Mouse (Mus musculus) intestine, embryonic 14.5 days (tissue): ENCODE data around the gene Atg7. TPM values are rescaled to one million over a fixed set of nuclear protein-coding genes. Genes with fewer than 3 reads are reported as not detected.

Source experiments
- ATAC-seq: fragments of 200-750 bp; cut with Nextera tagmentation; replicated peaks from 2 replicates; pipeline ENCODE4 v1.8.0; 2017; ENCODE audit warnings: low read depth, moderate number of reproducible peaks, moderate TSS enrichment, moderate library complexity; ENCODE audit not compliant: low FRiP score, low TSS enrichment
- DNase-seq: peaks from one replicate; pipeline ENCODE4 v3.0.0-alpha.2; 2018; ENCODE audit warnings: low spot score
- H3K27ac ChIP-seq: fragments of 300-500 bp; sonication (generic); 2 replicates; pipeline ENCODE4 v1.5.1; 2014; ENCODE audit warnings: low read depth, mild to moderate bottlenecking, control low read depth
- H3K27me3 ChIP-seq: fragments of 300-500 bp; sonication (generic); replicated peaks from 2 replicates; pipeline ENCODE4 v1.6.1; 2014; ENCODE audit warnings: low read length, control low read depth; ENCODE audit not compliant: control insufficient read depth, insufficient read depth
- H3K36me3 ChIP-seq: fragments of 300-500 bp; sonication (generic); 2 replicates; pipeline ENCODE4 v1.6.1; 2014; ENCODE audit warnings: low read length, control low read depth; ENCODE audit not compliant: control insufficient read depth, insufficient read depth
- H3K4me1 ChIP-seq: fragments of 300-500 bp; sonication (generic); replicated peaks from 2 replicates; pipeline ENCODE4 v1.6.1; 2014; ENCODE audit warnings: low read length, control low read depth, mixed read lengths; ENCODE audit not compliant: control insufficient read depth, insufficient read depth
- H3K4me2 ChIP-seq: fragments of 300-500 bp; sonication (generic); 2 replicates; pipeline ENCODE4 v1.6.1; 2014; ENCODE audit warnings: low read length
- H3K4me3 ChIP-seq: fragments of 300-500 bp; sonication (generic); 2 replicates; pipeline ENCODE4 v1.5.1; 2014; ENCODE audit warnings: low read depth, low read length, control low read depth, mixed read lengths
- H3K9ac ChIP-seq: fragments of 300-500 bp; sonication (generic); 2 replicates; pipeline ENCODE4 v1.6.1; 2014; ENCODE audit warnings: mild to moderate bottlenecking, low read length
- H3K9me3 ChIP-seq: fragments of 300-500 bp; sonication (generic); 2 replicates; pipeline ENCODE4 v1.6.1; 2016; ENCODE audit warnings: low read length, control low read depth; ENCODE audit not compliant: control insufficient read depth
- WGBS: fragments of 180-500 bp; shearing (Covaris S2); extraction: QIAGEN DNeasy Blood & Tissue Kit; methylation state at CpG from one replicate; pipeline ENCODE4 v1.1.7; 2014; 5-methylcytosine and 5-hydroxymethylcytosine counted together
- polyA plus RNA-seq: library from polyadenylated mRNA; unstranded; fragments of >200 nt; fragmentation: Nextera tagmentation; extraction: Ambion mirVana; gene quantifications from 2 replicates; pipeline ENCODE4 v1.2.1, GENCODE M21; 2014

Gene Atg7
- polyA plus RNA-seq, 1 experiment from 2014 or later = 22.8 TPM

DNA sequence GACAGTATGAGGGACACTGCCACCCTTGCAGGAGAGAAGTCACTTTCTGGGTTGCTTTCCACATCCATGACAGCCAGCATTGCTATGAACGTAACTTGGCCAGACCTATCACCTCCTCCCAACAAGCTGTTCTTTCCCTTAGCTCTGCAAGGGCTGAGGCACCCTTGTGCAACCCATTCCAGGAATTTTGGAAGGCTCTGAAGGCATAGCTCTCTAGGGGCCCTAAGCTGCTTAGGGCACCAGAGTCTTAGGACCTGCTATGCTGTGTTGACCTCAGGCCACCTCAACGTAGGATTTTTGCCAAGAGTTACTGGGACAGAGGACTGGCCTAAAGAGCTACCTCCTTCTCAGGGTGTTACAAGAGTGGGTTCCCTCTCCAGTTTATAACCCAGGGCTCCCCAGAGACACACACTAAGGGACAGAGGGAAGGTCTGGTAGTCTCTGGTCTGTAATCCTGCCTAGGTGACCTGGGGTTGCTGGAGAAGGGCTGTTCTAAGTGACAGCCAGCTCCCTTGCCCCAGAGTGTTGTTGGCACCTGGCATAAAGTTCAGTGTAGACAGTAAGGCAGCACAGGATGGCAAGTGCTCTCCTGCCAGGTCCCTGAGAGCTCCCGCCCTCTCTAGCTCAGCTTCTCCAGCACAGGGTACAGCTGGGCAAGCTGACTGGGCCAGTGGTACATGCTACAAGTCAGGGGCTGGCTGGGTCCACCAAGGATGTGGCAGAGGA, 215.3 kb downstream of the Atg7 start:
- WGBS = 80% methylated on average over 3 of the region's 3 CpGs
- Histone ChIP-seq H3K4me3 (no peak overlapping the region), H3K9me3 (no peaks in the 10 kb centered on the region), H3K27ac (no peak overlapping the region), H3K4me1 (peaks cover 19% of the 10 kb centered on the region), H3K36me3 (peaks cover 44% of the 10 kb centered on the region), H3K4me2 (no peak overlapping the region), H3K27me3 (no peaks in the 10 kb centered on the region), H3K9ac (no peak overlapping the region)
- no peak for ATAC-seq
- no peak for DNase-seq

DNA sequence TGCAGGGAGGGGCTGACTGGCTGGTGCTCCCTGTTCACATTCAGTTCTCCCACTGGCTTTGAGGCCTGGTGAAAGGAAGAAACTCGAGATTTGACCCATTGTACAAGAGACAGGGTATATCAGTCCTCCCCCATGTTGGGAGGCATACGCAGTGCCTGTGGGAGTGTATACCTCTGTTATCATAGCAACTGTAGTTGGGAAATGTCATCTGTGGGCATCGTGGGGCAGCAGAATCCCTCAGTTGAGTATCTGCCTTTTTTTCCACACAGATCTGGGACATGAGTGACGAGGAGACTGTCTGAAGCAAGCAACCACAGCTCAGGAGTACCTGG, 215.8 kb downstream of the Atg7 start:
- Histone ChIP-seq H3K9me3 (no peaks in the 10 kb centered on the region), H3K9ac (no peak overlapping the region), H3K36me3 (peaks cover 49% of the 10 kb centered on the region), H3K27ac (no peak overlapping the region), H3K4me1 (peaks cover 19% of the 10 kb centered on the region), H3K27me3 (no peaks in the 10 kb centered on the region), H3K4me3 (no peak overlapping the region), H3K4me2 (no peak overlapping the region)
- 80% methylated on average over 4 of the region's 4 CpGs for WGBS
- DNase-seq (no peak), ATAC-seq (no peak)

DNA sequence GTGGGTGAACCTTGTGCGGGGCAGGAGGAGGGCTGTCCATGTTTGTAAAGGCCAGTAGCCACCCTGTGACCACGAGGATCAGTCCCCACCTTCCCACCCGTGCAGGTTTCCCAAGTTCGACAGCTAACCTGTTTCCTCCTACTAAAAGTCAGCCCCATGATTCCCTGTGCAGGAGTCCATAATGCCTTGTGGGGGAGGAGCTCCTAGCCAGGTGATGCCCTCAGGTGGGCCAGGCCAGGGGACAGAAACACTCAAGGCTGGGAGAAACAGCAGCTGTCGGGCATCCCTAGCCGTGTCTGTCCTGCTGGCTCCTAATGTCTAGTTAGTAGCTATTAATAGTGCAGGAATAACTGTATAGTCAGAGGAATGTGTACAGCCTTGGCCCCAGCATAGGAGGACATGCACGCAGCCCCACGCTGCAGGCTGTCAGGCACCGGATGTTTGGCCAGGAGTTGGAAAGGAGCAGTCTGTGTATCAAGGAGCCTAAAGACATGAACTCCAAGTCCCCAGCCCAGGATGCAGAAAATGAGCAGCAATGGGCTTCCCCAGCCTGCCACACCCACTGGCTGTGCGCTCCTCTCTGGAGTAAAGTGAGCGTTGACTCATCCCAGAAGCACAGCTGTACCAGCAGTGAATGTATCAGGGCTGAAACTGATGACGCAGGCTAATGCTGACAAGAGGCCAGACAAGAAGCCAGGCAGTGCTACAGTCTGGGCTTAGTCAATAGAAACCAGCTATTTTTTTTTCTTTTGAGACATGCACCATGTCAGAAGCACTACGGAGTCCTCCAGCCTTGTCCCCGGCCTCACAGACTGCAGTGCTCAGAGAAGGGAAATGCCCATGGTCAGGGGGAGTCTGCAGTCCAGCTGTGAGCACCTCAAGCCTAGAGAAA, 218.0 kb downstream of the Atg7 start:
- Histone ChIP-seq H3K9me3 (no peaks in the 10 kb centered on the region), H3K4me3 (no peak overlapping the region), H3K27ac (peak overlapping the region; percentile 27; the same call in 1 of the 2 replicates), H3K9ac (no peak overlapping the region), H3K27me3 (no peaks in the 10 kb centered on the region), H3K36me3 (peaks cover 54% of the 10 kb centered on the region), H3K4me1 (peaks cover 3% of the 10 kb centered on the region), H3K4me2 (no peak overlapping the region)
- 74% methylated on average over 14 of the region's 14 CpGs for WGBS
- DNase-seq (no peak), ATAC-seq (no peak)

DNA sequence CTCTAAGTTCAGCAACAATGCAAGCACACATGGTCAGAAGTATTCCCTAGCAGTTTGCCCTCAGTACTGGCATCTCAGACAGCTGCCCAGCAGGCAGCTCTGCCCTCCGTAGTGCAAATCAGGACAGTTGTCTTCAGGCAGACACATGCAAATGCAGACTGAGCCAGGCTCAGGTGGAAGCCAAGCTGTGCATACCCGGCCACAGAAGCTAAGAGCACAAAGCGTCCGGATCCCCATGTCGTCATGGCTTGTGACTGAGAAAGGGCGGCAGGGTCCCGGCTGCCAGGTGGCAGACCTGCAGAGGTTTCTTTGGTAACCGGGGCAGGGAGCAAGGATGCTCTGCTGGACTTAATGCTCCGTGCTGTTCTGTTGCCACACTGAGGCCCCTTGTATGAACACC, 218.7 kb downstream of the Atg7 start:
- Histone ChIP-seq H3K36me3 (peaks cover 54% of the 10 kb centered on the region), H3K9me3 (no peaks in the 10 kb centered on the region), H3K4me3 (no peak overlapping the region), H3K4me2 (no peak overlapping the region), H3K27ac (peak overlapping the region; percentile 27; the same call in 1 of the 2 replicates), H3K4me1 (peaks cover 3% of the 10 kb centered on the region; the same call in 1 of the 2 replicates), H3K9ac (no peak overlapping the region), H3K27me3 (no peaks in the 10 kb centered on the region)
- 87% methylated on average over 9 of the region's 9 CpGs for WGBS
- DNase-seq (no peak), ATAC-seq (no peak)

DNA sequence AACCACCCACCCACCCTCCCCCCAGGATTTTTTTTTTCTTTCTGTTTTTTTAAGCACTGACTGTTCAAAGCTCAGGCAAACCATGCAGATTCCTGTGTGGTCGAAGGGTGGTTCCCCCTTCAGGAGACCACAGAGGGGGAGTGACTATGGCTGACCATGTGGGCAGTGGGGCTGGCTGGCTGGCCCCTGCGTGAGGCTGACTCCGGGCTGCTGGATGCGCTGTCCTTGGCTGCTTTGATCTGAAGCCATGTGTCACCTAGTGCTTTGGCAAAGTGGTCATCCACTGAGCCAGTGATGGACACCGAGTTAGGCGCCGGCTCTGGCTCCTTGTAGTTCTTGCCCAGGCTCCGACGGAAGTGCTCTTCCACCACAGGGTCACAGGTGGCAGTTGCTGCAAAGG, 219.1 kb downstream of the Atg7 start:
- no peak overlapping the region for H3K9ac ChIP-seq
- H3K9me3 ChIP-seq = no peaks in the 10 kb centered on the region
- no peak overlapping the region for H3K4me3 ChIP-seq
- DNase-seq = no peak
- no peaks in the 10 kb centered on the region for H3K27me3 ChIP-seq
- H3K27ac ChIP-seq = no peak overlapping the region
- peaks cover 54% of the 10 kb centered on the region for H3K36me3 ChIP-seq
- peaks cover 3% of the 10 kb centered on the region; the same call in 1 of the 2 replicates for H3K4me1 ChIP-seq
- 87% methylated on average over 9 of the region's 9 CpGs for WGBS
- H3K4me2 ChIP-seq = no peak overlapping the region
- ATAC-seq = no peak

DNA sequence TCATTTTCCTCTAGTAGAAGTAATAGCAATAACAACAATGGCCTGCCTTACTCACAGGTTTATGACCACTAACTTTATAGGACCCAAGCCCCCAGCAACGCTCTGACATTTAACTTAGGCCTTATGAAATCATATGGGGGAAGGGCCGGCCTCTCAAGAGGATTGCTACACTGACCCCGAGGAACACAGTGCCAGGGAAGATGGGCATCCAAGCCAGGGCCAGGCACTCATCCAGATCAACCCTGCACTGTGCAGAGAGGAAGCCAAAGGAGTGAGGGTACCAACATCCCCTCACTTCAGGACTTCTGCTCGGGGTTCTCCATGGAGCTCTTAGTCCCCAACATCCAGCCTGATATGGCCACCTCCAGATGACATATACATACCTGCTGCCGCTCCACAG, 220.6 kb downstream of the Atg7 start:
- Histone ChIP-seq H3K27ac (no peak overlapping the region), H3K27me3 (no peaks in the 10 kb centered on the region), H3K36me3 (peaks cover 51% of the 10 kb centered on the region), H3K4me1 (peaks cover 3% of the 10 kb centered on the region; the same call in 1 of the 2 replicates), H3K9ac (no peak overlapping the region), H3K9me3 (no peaks in the 10 kb centered on the region), H3K4me3 (no peak overlapping the region), H3K4me2 (no peak overlapping the region)
- ATAC-seq = no peak
- no peak for DNase-seq
- whole genome bisulfite sequencing = 87% methylated on average over 5 of the region's 5 CpGs

DNA sequence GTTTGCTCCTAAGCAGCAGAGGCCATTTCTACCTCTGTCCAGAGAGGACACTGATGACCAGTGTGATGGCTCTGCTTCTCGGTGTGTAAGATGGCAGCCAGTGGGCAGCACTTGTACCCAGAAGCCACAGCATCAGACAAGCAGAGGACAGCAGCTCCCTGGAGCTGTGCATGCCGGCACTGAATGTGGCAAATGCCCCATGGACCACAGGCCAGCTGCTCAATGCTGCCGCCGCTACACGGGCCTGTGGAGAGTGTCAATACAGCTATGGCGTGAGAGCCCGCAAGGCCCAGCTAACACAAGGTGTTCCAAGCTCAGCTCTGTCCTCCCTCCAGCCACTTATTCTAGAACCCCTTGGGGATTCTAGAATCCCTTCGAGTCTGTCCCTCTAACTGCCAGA, 221.5 kb downstream of the Atg7 start:
- no peaks in the 10 kb centered on the region for H3K27me3 ChIP-seq
- H3K4me3 ChIP-seq = no peak overlapping the region
- peaks cover 42% of the 10 kb centered on the region for H3K36me3 ChIP-seq
- no peak overlapping the region for H3K4me2 ChIP-seq
- H3K9me3 ChIP-seq = no peaks in the 10 kb centered on the region
- DNase-seq (no peak), ATAC-seq (no peak)
- H3K27ac ChIP-seq = no peak overlapping the region
- H3K4me1 ChIP-seq = peaks cover 4% of the 10 kb centered on the region
- no peak overlapping the region for H3K9ac ChIP-seq
- 90% methylated on average over 8 of the region's 8 CpGs for WGBS

DNA sequence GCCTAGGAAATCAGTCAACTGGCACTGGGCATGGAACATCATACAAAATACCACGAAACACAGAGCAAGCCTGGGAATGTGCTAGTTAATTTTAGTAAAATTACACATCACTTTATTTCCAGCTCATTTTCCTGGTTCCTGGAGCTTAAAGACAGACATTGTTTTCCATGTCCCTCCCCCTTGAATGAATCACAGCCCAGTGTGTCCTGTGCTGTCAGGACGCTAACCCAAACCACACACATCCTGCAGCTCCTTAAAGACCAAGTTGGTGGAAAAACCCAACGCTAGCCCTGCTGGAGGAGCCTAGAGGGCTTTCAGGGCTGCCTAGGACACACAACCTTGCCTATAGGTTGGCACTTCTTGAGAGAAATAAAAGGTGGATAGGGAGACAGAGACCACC, 223.2 kb downstream of the Atg7 start:
- WGBS = 80% methylated on average over 3 of the region's 3 CpGs
- Histone ChIP-seq H3K4me3 (no peak overlapping the region), H3K4me1 (peaks cover 14% of the 10 kb centered on the region), H3K36me3 (peaks cover 31% of the 10 kb centered on the region), H3K9ac (no peak overlapping the region), H3K9me3 (no peaks in the 10 kb centered on the region), H3K4me2 (no peak overlapping the region), H3K27ac (no peak overlapping the region), H3K27me3 (no peaks in the 10 kb centered on the region)
- no peak for ATAC-seq
- DNase-seq = no peak
